Mouse (Mus musculus): Measurements from ENCODE around the gene Gnat2.

The Gnat2 gene

DNA sequence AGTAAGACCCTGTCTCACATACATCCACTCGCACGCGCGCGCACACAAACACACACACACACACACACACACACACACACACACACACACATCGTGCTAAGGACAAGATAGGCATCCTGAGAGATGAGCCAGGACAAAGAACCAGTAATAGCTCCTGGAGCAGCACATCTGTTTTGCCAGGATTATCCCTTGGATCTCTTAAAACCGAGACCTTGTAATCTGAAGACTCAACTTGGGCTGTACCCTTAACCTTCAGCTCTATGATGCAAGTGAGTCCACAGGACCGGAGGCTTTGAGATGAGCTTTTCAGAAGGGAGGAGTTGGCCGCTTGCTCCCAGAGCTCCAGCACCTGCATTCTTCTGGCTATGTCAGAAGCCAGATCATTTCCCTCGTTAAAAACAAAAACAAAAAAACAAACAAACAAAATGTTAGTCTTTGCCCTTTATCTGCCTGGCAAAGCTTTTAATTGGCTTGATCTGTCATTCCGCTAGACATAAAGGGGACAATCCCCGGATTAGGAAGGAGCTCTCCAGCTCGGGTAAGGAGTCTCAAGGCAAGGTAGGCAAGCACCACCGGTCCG, at the start of gene Gnat2:
Gene Gnat2, plus strand, starts transcription at position 254 of the 580 bp plus-strand sequence.
- no peak for DNase-seq (ENCODE audit: low read depth, low spot score)

- DNase-seq (ENCODE audit: low read depth, low spot score): peak; percentile 78
These were observed 48.0 kb upstream of the Gnat2 start, which contains the start of gene Gstm4 for GRCm38 (mm10) chr3:108044394-108045140. Gene Gstm4, minus strand, starts transcription at chr3:108044894.

GRCm38 (mm10) chr3:108046944-108047655, 45.5 kb upstream of the Gnat2 start:
- DNase-seq (ENCODE audit: low read depth, low spot score): no peak

- DNase-seq (ENCODE audit: low read depth, low spot score): no peak
These were observed 44.3 kb upstream of the Gnat2 start for GRCm38 (mm10) chr3:108048306-108048705.

GRCm38 (mm10) chr3:108050493-108050892, 42.1 kb upstream of the Gnat2 start:
- DNase-seq (ENCODE audit: low read depth, low spot score): no peak

DNA sequence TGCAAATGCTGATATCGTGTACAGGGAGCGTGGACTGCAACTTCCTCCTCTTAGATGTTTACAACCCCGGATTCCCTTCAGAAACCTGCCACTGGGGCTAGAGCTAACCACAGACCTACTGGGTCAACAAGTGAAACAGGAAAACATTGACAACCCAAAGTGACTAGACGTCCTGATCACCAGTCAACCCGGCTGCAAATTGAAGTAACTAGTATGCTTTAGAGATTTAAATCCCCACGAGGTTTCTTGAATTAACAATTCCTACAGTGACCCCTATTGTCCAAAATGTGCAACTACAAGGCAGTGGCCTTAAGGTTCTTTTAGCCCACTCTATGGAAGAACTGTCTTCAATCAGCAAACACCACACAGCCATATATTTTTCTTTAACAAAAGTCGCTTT, 31.2 kb upstream of the Gnat2 start:
- peak; percentile 81 for DNase-seq (ENCODE audit: low read depth, low spot score)

GRCm38 (mm10) chr3:108062648-108063047, 29.9 kb upstream of the Gnat2 start:
- no peak for DNase-seq (ENCODE audit: low read depth, low spot score)

DNA sequence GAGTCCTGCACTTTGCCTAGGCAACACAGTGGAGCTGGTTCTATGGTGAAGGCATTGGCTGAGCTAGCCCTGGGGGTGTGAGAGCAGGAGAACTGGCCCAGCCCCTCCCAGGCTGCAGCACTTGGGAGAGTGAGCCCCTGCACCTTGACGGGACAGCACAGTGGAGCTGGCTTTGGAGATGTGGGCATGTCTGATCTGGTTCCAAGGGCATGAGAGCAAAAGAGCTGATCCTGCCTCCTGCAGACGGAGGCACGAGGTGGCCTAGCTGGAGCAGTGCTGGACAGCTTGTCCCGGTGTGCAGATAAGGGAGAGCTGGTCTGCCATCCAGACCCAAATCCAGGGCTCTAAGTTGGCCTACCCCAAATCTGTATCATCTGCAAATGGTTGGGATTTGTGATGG, 27.9 kb upstream of the Gnat2 start:
- DNase-seq (ENCODE audit: low read depth, low spot score): no peak

DNA sequence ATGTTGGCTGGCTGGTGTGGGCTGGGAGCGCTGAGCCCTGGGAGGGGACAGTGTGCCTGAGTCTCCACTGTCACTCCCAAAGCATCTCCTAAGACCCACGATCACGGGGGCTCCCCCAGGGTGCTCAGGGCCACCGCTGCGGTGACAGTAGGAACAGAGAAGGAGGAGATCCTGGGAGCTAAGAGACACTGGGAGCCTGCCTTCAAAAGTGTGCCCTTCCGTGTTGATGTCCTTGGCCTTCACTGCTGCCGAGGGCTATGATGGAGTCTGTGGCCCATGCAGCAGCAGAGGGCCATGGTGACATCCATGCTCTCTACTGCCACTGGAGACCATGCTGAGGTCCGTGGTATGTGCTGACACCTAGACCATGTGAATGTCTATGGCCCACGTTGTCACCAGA, 27.0 kb upstream of the Gnat2 start:
- no peak for DNase-seq (ENCODE audit: low read depth, low spot score)

GRCm38 (mm10) chr3:108067370-108067934, 25.1 kb upstream of the Gnat2 start:
- no peak for DNase-seq (ENCODE audit: low read depth, low spot score)

GRCm38 (mm10) chr3:108068826-108069225, 23.8 kb upstream of the Gnat2 start:
- DNase-seq (ENCODE audit: low read depth, low spot score): no peak

GRCm38 (mm10) chr3:108069231-108069870, 23.2 kb upstream of the Gnat2 start:
- no peak for DNase-seq (ENCODE audit: low read depth, low spot score)

GRCm38 (mm10) chr3:108070295-108071293, 22.0 kb upstream of the Gnat2 start:
- peak; percentile 29 for DNase-seq (ENCODE audit: low read depth, low spot score)

DNA sequence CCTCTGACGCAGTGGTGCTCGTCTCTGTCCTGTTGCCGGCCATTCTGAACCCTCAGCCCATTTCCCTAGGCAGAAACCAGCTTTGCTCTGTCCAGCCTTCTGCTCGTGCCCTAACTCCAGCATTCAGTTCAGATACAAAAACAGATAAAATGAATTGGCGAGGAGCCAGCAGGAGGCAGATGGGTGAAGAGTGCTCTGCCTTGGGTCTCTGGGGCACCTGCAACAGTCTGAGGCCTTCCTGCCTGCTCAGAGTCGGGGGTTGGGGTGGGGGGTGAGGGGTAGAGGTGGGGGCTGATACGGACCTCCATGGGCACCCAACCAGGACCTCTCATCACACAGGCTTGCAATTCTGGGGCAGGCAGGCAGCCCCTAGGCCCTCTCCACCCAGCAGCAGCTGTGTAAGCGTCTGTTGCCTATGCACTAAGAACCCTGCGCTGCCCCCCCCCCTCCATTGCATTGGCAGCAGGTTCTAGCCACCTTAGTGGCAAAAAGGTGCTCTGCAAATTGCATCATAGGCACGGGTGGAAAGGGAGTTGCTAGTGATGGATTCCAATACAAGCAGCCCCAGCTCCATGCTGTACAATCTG, 19.5 kb upstream of the Gnat2 start:
- DNase-seq (ENCODE audit: low read depth, low spot score): no peak

- DNase-seq (ENCODE audit: low read depth, low spot score): no peak
These were observed 15.8 kb upstream of the Gnat2 start for GRCm38 (mm10) chr3:108076836-108077235.

DNA sequence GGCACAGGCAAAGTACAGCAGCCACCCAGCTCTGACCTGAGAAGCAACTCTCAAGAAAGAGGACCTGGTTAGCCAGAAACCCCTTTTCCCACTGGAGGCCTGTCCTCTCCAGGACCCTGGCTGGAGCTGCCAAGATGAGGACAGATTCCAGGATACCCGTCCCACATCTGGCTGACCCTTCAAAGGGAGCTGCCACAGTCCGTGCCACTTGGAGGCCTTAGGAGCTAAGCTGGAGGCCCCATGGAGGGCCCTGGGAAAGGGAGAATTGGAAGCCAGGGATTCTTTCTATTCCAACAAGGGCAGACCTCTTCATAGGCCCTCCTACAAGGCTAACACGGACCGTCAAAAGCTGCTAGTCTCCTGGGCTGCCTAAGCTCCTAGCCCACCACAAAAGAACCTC, 10.9 kb upstream of the Gnat2 start:
- no peak for DNase-seq (ENCODE audit: low read depth, low spot score)

DNA sequence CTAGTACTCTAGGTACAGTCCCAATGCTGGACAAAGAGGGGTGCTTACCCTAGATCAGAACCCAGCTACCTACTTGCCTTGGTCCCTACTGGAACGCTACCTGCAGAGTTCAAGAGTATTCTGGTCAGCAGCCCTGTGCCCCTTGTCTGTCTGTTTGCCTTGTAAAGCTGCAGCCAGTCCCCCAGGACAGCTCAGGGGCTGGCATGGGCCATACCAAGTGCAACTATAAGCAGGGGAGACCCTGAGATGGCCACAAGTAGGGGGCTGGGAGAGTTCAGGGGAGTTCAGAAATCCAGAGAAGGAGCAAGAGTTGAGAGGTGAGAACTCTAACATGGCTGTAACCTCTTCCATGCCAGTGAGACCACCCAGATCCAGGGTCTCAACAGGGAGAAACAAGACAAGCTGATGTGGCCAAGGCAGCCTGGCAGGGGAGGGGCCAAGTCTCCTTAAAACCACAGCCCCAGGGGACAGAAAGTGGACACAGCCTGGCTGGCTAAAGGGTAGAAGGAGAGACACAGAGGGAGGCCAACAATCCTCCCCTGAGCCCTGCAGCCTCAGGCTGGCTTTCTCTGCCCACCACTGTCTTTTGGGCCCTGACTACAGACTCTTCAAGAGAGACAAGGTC, 10.2 kb upstream of the Gnat2 start:
- DNase-seq (ENCODE audit: low read depth, low spot score): no peak

DNA sequence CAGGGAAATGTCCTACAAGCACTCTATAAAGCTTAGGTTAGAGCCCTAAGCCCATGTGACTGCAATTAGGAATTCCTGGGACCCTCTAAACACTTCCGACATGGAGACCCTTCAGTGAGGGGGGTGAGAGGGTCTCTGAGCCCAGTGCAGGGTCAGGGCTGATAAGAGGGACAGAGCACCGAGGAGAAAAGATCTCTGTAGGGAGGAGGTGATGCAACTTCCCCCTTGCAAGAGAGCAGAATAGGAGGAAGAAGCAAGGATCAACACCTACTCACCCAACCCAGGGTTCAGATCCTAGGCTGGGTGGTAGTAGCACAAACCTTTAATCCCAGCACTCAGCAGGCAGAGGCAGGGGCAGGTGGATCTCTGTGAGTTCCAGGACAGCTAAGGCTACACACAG, 9.4 kb upstream of the Gnat2 start:
- DNase-seq (ENCODE audit: low read depth, low spot score): no peak

GRCm38 (mm10) chr3:108083904-108084407, 8.6 kb upstream of the Gnat2 start:
- DNase-seq (ENCODE audit: low read depth, low spot score): no peak
